Mouse (Mus musculus): ENCODE results near the gene Rnf220.
A peak's percentile ranks its signal among the peaks of the same experiment; 100 is the strongest.

The Rnf220 gene

GRCm38 (mm10) chr4:117379803-117380557 lies 116.9 kb downstream of the Rnf220 start:
- peak; percentile 45 for DNase-seq (ENCODE audit: low spot score)

GRCm38 (mm10) chr4:117374078-117374540 lies 122.7 kb downstream of the Rnf220 start:
- DNase-seq (ENCODE audit: low spot score), result no peak

GRCm38 (mm10) chr4:117373324-117374077 lies 123.4 kb downstream of the Rnf220 start:
- DNase-seq (ENCODE audit: low spot score), result peak; percentile 76

- DNase-seq (ENCODE audit: low spot score), result no peak
Observed at GRCm38 (mm10) chr4:117371896-117372295, 125.0 kb downstream of the Rnf220 start.

- no peak for DNase-seq (ENCODE audit: low spot score)
Observed at GRCm38 (mm10) chr4:117370354-117370753, 126.5 kb downstream of the Rnf220 start.

- no peak for DNase-seq (ENCODE audit: low spot score)
Observed at GRCm38 (mm10) chr4:117369571-117369970, 127.3 kb downstream of the Rnf220 start.

GRCm38 (mm10) chr4:117367365-117367764 lies 129.5 kb downstream of the Rnf220 start:
- no peak for DNase-seq (ENCODE audit: low spot score)

GRCm38 (mm10) chr4:117362085-117362484 lies 134.8 kb downstream of the Rnf220 start:
- no peak for DNase-seq (ENCODE audit: low spot score)

GRCm38 (mm10) chr4:117361558-117361873 lies 135.3 kb downstream of the Rnf220 start:
- no peak for DNase-seq (ENCODE audit: low spot score)

GRCm38 (mm10) chr4:117360713-117361557 lies 135.9 kb downstream of the Rnf220 start:
- no peak for DNase-seq (ENCODE audit: low spot score)

- no peak for DNase-seq (ENCODE audit: low spot score)
Observed at GRCm38 (mm10) chr4:117359803-117360382, 137.0 kb downstream of the Rnf220 start.

GRCm38 (mm10) chr4:117357917-117358316 lies 138.9 kb downstream of the Rnf220 start:
- no peak for DNase-seq (ENCODE audit: low spot score)

GRCm38 (mm10) chr4:117357104-117357503 lies 139.7 kb downstream of the Rnf220 start:
- no peak for DNase-seq (ENCODE audit: low spot score)

GRCm38 (mm10) chr4:117356223-117356622 lies 140.6 kb downstream of the Rnf220 start:
- no peak for DNase-seq (ENCODE audit: low spot score)

GRCm38 (mm10) chr4:117354651-117355050 lies 142.2 kb downstream of the Rnf220 start:
- no peak for DNase-seq (ENCODE audit: low spot score)

GRCm38 (mm10) chr4:117352957-117353356 lies 143.9 kb downstream of the Rnf220 start:
- DNase-seq (ENCODE audit: low spot score), result no peak

GRCm38 (mm10) chr4:117352071-117352470 lies 144.8 kb downstream of the Rnf220 start:
- DNase-seq (ENCODE audit: low spot score), result no peak

GRCm38 (mm10) chr4:117350139-117350693 lies 146.6 kb downstream of the Rnf220 start:
- DNase-seq (ENCODE audit: low spot score), result no peak

GRCm38 (mm10) chr4:117349327-117349726 lies 147.5 kb downstream of the Rnf220 start:
- no peak for DNase-seq (ENCODE audit: low spot score)

GRCm38 (mm10) chr4:117346025-117346424 lies 150.8 kb downstream of the Rnf220 start:
- peak; percentile 77 for DNase-seq (ENCODE audit: low spot score)

- no peak for DNase-seq (ENCODE audit: low spot score)
Observed at GRCm38 (mm10) chr4:117343385-117343784, 153.5 kb downstream of the Rnf220 start.

GRCm38 (mm10) chr4:117342751-117343150 lies 154.1 kb downstream of the Rnf220 start:
- DNase-seq (ENCODE audit: low spot score), result no peak
